Mouse (Mus musculus): ENCODE measurements around the gene Gm36028. TPM values are rescaled to one million over a fixed set of nuclear protein-coding genes. Genes with fewer than 3 reads are reported as not detected.

The Gm36028 gene
- polyA plus RNA-seq, 1 experiment, result not detected

DNA sequence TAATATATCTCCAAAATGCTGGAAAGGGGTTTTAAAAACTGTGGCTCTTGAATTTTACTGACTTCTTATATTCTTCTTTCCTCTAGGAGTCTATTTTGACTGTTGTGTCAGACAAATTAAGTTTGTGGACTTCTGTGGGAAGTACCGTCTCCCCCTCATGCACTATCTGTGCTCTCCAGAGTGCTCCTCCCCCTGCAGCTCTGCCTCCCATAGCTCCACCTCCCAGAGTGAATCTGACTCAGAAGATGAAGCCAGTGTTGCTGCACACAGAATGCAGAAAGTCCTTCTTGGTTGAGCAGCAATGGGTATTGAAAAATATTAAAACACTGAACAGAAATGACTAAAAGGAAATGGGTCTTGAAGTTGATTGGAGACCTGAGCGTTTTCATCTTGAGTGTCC lies 20.2 kb upstream of the Gm36028 start:
- TF ChIP-seq POLR2A (IDR thresholded peaks at IDR 0.05; ENCODE audit: borderline replicate concordance, control insufficient read depth, low read depth, low read length) (no peak), CTCF (IDR thresholded peaks at IDR 0.05; ENCODE audit: control insufficient read depth, insufficient read depth, low read length) (no peak)

DNA sequence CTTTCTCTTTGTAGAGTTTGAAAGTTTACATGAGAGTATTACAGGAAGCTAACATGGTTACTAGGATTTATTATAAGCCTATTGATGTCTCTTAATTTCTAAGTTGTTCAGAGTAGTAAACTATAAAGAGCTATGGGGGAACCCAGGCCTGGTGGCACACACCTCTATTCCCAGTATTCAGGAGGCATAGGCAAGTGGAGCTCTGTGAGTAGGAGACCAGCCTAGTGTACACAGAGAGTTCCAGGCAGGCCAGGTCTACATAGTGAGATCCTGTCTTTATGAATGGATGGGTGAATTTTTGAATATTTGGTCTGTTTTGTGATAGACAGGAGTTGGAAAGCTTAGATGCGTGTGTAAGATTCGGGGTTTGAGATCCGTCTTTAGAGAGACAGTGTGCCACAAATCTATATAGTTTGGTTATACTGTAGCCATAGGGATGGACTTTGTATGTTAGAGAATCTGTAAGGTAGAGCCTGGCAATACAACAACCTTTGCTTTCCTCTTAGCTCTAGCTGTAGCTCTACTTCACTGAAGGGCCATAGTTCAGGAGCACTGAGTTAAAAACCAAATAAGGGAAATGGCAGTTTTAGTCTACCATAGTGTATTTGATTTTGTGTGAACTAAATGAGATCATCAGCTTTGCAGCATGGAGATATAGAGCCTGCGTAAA lies 18.9 kb upstream of the Gm36028 start:
- Histone ChIP-seq H3K4me1 (ENCODE audit: control insufficient read depth, insufficient read depth, low read length) (peaks cover under 1% of the 10 kb centered on the region), H3K27ac (ENCODE audit: control insufficient read depth, insufficient read depth, low read depth, low read length, poor library complexity) (no peak overlapping the region), H3K4me3 (replicated peaks; ENCODE audit: control insufficient read depth, low read depth, low read length) (no peak overlapping the region)
- no peak for TF ChIP-seq POLR2A (IDR thresholded peaks at IDR 0.05; ENCODE audit: borderline replicate concordance, control insufficient read depth, low read depth, low read length)
- TF ChIP-seq CTCF (IDR thresholded peaks at IDR 0.05; ENCODE audit: control insufficient read depth, insufficient read depth, low read length), result no peak
- WGBS, result 84% methylated on average over 4 of the region's 4 CpGs

More for the DNA sequence above, 20.2 kb upstream of the Gm36028 start:
- Histone ChIP-seq H3K27ac (ENCODE audit: control insufficient read depth, insufficient read depth, low read depth, low read length, poor library complexity) (no peak overlapping the region), H3K4me3 (replicated peaks; ENCODE audit: control insufficient read depth, low read depth, low read length) (no peak overlapping the region), H3K4me1 (ENCODE audit: control insufficient read depth, insufficient read depth, low read length) (no peaks in the 10 kb centered on the region; the same call in 1 of the 2 replicates)
- WGBS, result 64% methylated on average over 2 of the region's 2 CpGs

DNA sequence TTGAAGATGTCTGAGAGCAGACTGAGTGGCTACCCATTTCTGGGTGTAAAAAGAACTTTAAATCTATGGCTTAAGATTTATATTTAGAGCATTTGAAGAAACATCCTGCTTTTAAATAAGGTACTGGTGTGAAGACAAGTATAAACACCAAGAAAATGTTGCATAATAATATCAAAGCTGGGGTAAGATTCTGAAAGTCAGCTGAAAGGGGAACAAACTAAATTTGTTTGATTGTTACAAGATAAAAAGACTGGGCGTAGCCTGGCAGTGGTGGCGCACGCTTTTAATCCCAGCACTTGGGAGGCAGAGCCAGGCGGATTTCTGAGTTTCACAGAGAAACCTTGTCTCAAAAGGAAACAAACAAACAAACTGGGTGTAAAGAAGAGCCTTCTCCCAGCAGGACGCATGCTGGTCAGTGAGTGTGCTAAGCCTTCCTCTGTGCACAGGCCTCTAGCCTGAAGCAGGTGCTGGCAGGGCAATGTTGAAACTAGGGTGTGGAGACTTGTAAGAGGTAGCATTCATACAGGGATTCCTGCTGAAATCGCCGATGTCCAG lies 18.1 kb upstream of the Gm36028 start:
- WGBS, result 55% methylated on average over 7 of the region's 7 CpGs
- 0 out of 2 replicates have a peak overlapping the region, but pooled peaks have one; percentile 2 for H3K27ac ChIP-seq (ENCODE audit: control insufficient read depth, insufficient read depth, low read depth, low read length, poor library complexity)
- no peak for TF ChIP-seq POLR2A (IDR thresholded peaks at IDR 0.05; ENCODE audit: borderline replicate concordance, control insufficient read depth, low read depth, low read length)
- no peak overlapping the region for H3K4me3 ChIP-seq (replicated peaks; ENCODE audit: control insufficient read depth, low read depth, low read length)
- peaks cover 2% of the 10 kb centered on the region for H3K4me1 ChIP-seq (ENCODE audit: control insufficient read depth, insufficient read depth, low read length)

DNA sequence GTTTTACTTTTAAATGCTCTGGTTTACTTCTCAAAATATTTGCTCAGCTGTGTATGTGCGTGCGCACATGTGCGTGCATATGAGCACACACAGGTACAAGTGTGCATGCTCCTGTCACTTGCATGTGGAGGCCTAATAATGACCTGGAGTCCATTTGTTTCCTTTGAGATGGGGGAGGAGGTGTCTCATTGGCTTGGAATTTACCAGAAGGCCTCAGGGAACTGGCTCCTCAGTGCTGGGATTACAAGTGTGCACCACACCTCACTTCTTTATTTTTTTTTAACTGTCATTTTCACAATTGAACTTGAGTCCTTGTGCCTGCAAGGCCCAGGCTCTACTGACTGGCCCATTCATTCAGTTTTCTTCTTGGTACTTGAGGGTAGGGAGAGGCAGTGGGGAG lies 16.5 kb upstream of the Gm36028 start:
- WGBS, result 96% methylated on average over 3 of the region's 3 CpGs
- no peak overlapping the region for H3K27ac ChIP-seq (ENCODE audit: control insufficient read depth, insufficient read depth, low read depth, low read length, poor library complexity)

DNA sequence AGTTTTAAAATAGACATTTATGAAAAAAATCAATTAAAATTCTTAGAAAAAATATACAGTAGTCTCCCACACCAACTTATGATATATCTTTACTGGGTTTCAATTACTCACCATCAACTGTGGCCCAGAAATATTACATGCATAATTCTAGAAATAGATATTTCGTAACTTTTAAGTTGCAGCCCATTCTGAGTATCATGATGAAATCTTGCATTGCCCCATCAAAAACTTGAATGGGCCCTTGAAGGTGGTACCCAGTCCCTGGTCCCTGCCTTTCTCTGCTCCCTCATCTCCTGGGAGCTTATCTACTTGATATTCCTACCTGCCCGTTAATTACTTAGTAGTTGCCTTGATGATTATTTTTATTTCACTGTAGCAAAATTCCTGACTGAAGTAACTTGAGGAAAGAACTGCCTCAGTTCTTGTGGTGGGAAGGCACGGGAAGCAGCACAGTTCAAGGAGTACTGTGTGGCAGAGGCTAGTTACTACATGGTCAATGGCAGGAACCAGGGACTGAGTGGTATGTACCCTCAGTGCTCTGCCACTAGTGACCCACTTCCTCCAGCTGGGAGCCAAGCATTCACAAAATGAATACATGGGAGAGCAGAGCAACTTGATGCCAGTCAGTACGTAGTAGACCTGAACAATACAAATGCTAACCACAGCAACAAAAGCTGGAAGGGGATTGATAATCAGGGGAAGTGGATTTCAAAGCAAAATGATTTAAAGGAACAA lies 13.7 kb upstream of the Gm36028 start:
- TF ChIP-seq POLR2A (IDR thresholded peaks at IDR 0.05; ENCODE audit: borderline replicate concordance, control insufficient read depth, low read depth, low read length) (no peak), CTCF (IDR thresholded peaks at IDR 0.05; ENCODE audit: control insufficient read depth, insufficient read depth, low read length) (no peak)
- peaks cover 4% of the 10 kb centered on the region for H3K4me1 ChIP-seq (ENCODE audit: control insufficient read depth, insufficient read depth, low read length)
- no peak overlapping the region for H3K4me3 ChIP-seq (replicated peaks; ENCODE audit: control insufficient read depth, low read depth, low read length)
- no peak overlapping the region for H3K27ac ChIP-seq (ENCODE audit: control insufficient read depth, insufficient read depth, low read depth, low read length, poor library complexity)
- 53% methylated on average over 4 of the region's 4 CpGs for WGBS

More for the DNA sequence above, 16.5 kb upstream of the Gm36028 start:
- TF ChIP-seq CTCF (IDR thresholded peaks at IDR 0.05; ENCODE audit: control insufficient read depth, insufficient read depth, low read length) (no peak), POLR2A (IDR thresholded peaks at IDR 0.05; ENCODE audit: borderline replicate concordance, control insufficient read depth, low read depth, low read length) (no peak)
- no peak overlapping the region for H3K4me3 ChIP-seq (replicated peaks; ENCODE audit: control insufficient read depth, low read depth, low read length)
- peaks cover 2% of the 10 kb centered on the region for H3K4me1 ChIP-seq (ENCODE audit: control insufficient read depth, insufficient read depth, low read length)

DNA sequence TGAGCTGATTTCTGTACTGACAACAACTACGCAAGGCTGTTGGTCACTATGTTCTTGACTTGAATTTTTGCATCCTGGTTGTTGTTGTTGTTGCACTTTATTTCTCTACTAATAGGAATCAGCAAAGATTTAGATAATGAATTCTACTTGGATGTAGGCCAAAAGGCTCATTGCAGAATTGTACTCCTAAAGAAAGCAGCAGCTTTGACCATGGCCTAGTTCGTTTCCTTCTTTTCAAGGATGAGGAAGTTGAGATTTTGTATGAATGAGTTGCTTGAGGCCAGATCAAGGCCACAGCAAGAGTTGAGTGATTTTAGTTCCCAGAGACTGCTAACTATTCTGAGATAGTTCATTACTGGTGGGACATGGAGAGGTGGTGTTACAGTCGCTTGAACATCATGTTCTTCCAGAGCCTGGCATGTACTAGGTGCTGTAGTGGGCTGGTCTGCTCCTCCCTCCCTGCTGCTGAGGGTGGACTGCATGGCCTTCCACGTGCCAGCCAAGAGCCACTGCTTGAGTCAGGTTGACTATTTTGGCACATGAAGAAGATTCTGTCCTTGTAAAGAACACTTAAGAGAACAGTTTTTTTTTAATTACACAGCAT lies 10.3 kb upstream of the Gm36028 start:
- 44% methylated on average over 4 of the region's 4 CpGs for WGBS
- H3K27ac ChIP-seq (ENCODE audit: control insufficient read depth, insufficient read depth, low read depth, low read length, poor library complexity), result no peak overlapping the region

DNA sequence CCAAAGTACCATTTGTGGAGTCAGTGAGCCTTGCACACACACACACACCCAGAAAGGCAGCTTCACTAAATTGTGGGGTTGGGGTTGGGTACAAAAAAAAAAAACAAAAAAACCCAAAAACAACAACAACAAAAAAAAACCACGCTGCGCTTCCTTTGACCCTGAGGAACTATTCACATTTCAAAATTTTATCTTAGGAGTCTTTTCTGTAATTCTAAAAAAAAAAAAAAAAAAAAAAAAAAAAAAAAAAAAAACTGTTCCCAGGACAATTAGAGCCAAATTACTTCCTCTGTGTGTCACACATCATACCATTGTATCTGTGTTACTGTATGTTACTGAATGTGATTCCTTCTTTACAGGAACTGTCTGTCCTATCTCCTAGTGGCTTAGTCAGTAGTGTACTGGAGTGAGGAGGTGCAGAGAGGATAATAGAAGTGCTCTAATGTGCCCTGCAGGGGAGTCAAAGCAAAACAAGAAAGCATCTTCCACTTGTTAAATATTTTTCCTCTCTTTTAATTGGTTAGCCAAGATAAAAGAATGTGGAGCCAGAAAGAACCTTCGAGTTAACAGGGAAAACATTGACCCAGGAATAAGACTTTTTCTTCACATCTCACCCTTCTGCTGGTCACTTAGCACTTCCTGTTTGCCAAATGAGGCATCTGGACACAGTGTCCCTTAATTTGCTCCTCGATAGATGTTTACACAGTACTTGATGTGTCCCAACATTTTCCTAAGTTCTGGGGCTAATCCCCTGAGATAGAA lies 8.7 kb upstream of the Gm36028 start:
- H3K27ac ChIP-seq (ENCODE audit: control insufficient read depth, insufficient read depth, low read depth, low read length, poor library complexity), result no peak overlapping the region
- peak overlapping the region; percentile 97 for H3K4me3 ChIP-seq (replicated peaks; ENCODE audit: control insufficient read depth, low read depth, low read length)
- TF ChIP-seq CTCF (IDR thresholded peaks at IDR 0.05; ENCODE audit: control insufficient read depth, insufficient read depth, low read length) (no peak), POLR2A (IDR thresholded peaks at IDR 0.05; ENCODE audit: borderline replicate concordance, control insufficient read depth, low read depth, low read length) (no peak)
- WGBS, result 12% methylated on average over 4 of the region's 4 CpGs
- H3K4me1 ChIP-seq (ENCODE audit: control insufficient read depth, insufficient read depth, low read length), result peaks cover 2% of the 10 kb centered on the region; the same call in 1 of the 2 replicates

More for the DNA sequence above, 10.3 kb upstream of the Gm36028 start:
- Histone ChIP-seq H3K4me3 (replicated peaks; ENCODE audit: control insufficient read depth, low read depth, low read length) (no peak overlapping the region), H3K4me1 (ENCODE audit: control insufficient read depth, insufficient read depth, low read length) (peaks cover 4% of the 10 kb centered on the region)
- TF ChIP-seq POLR2A (IDR thresholded peaks at IDR 0.05; ENCODE audit: borderline replicate concordance, control insufficient read depth, low read depth, low read length) (no peak), CTCF (IDR thresholded peaks at IDR 0.05; ENCODE audit: control insufficient read depth, insufficient read depth, low read length) (no peak)
